Mouse (Mus musculus): Measurements from ENCODE around the gene Fcrl6. TPM values are rescaled to one million over a fixed set of nuclear protein-coding genes. Genes with fewer than 3 reads are reported as not detected.
A peak's percentile ranks its signal among the peaks of the same experiment; 100 is the strongest.

Fcrl6 gene
- polyA plus RNA-seq, 2 experiments, result not detected

GRCm38 (mm10) chr1:172623599-172623998 lies 21.2 kb upstream of the Fcrl6 start:
- H3K9me3 ChIP-seq (ENCODE audit: control insufficient read depth, low read length), result no peaks in the 10 kb centered on the region
- no peak for TF ChIP-seq CTCF (IDR thresholded peaks at IDR 0.05; ENCODE audit: low read depth)
- no peak for TF ChIP-seq EP300 (IDR thresholded peaks at IDR 0.05; ENCODE audit: low read depth)
- H3K4me2 ChIP-seq (ENCODE audit: low read depth), result no peak overlapping the region
- H3K36me3 ChIP-seq (replicated peaks; ENCODE audit: control insufficient read depth, insufficient read depth, low read depth), result no peaks in the 10 kb centered on the region
- no peak overlapping the region for H3K9ac ChIP-seq (replicated peaks)
- no peak overlapping the region for H3K4me3 ChIP-seq (ENCODE audit: insufficient read depth in 1 of 2, low read depth in 2 of 2, low read length in 2 of 2)
- 25% methylated on average over 5 of the region's 5 CpGs for WGBS (ENCODE audit: insufficient replicate concordance)
- H3K27me3 ChIP-seq (ENCODE audit: control insufficient read depth, insufficient read depth, low read length), result no peaks in the 10 kb centered on the region
- DNase-seq (ENCODE audit: low read depth in 3 of 3, low spot score in 3 of 3) (no peak), ATAC-seq (ENCODE audit: insufficient read depth) (no peak)
- no peak overlapping the region for H3K27ac ChIP-seq
- no peaks in the 10 kb centered on the region for H3K4me1 ChIP-seq (replicated peaks; ENCODE audit: control insufficient read depth in 2 of 2, insufficient read depth in 2 of 2, low read length in 1 of 2)

GRCm38 (mm10) chr1:172619235-172619634 lies 16.9 kb upstream of the Fcrl6 start:
- TF ChIP-seq EP300 (IDR thresholded peaks at IDR 0.05; ENCODE audit: low read depth), result no peak
- TF ChIP-seq CTCF (IDR thresholded peaks at IDR 0.05; ENCODE audit: low read depth), result peak; percentile 90
- Histone ChIP-seq H3K4me3 (ENCODE audit: insufficient read depth in 1 of 2, low read depth in 2 of 2, low read length in 2 of 2) (no peak overlapping the region), H3K9me3 (ENCODE audit: control insufficient read depth, low read length) (no peaks in the 10 kb centered on the region), H3K9ac (replicated peaks) (no peak overlapping the region), H3K36me3 (replicated peaks; ENCODE audit: control insufficient read depth, insufficient read depth, low read depth) (no peaks in the 10 kb centered on the region), H3K4me2 (ENCODE audit: low read depth) (no peak overlapping the region), H3K27me3 (ENCODE audit: control insufficient read depth, insufficient read depth, low read length) (no peaks in the 10 kb centered on the region), H3K4me1 (replicated peaks; ENCODE audit: control insufficient read depth in 2 of 2, insufficient read depth in 2 of 2, low read length in 1 of 2) (no peaks in the 10 kb centered on the region), H3K27ac (no peak overlapping the region)
- WGBS (ENCODE audit: insufficient replicate concordance), result 5% methylated on average over 7 of the region's 7 CpGs
- DNase-seq (ENCODE audit: low read depth in 3 of 3, low spot score in 3 of 3) (peak in 1 of 3 experiments; percentile 6), ATAC-seq (ENCODE audit: insufficient read depth) (no peak)

- Histone ChIP-seq H3K36me3 (replicated peaks; ENCODE audit: control insufficient read depth, insufficient read depth, low read depth) (no peaks in the 10 kb centered on the region), H3K4me2 (ENCODE audit: low read depth) (no peak overlapping the region), H3K9me3 (ENCODE audit: control insufficient read depth, low read length) (no peaks in the 10 kb centered on the region), H3K9ac (replicated peaks) (no peak overlapping the region), H3K27me3 (ENCODE audit: control insufficient read depth, insufficient read depth, low read length) (no peaks in the 10 kb centered on the region), H3K4me3 (ENCODE audit: insufficient read depth in 1 of 2, low read depth in 2 of 2, low read length in 2 of 2) (no peak overlapping the region), H3K4me1 (replicated peaks; ENCODE audit: control insufficient read depth in 2 of 2, insufficient read depth in 2 of 2, low read length in 1 of 2) (no peaks in the 10 kb centered on the region), H3K27ac (no peak overlapping the region)
- 56% methylated on average over 4 of the region's 4 CpGs for WGBS (ENCODE audit: insufficient replicate concordance)
- TF ChIP-seq CTCF (IDR thresholded peaks at IDR 0.05; ENCODE audit: low read depth), result no peak
- TF ChIP-seq EP300 (IDR thresholded peaks at IDR 0.05; ENCODE audit: low read depth), result no peak
- no peak for ATAC-seq (ENCODE audit: insufficient read depth)
- DNase-seq (ENCODE audit: low read depth in 3 of 3, low spot score in 3 of 3), result no peak
Observed at GRCm38 (mm10) chr1:172618141-172618540, 15.8 kb upstream of the Fcrl6 start.

- Histone ChIP-seq H3K9me3 (ENCODE audit: control insufficient read depth, low read length) (no peaks in the 10 kb centered on the region), H3K27ac (no peak overlapping the region), H3K27me3 (ENCODE audit: control insufficient read depth, insufficient read depth, low read length) (no peaks in the 10 kb centered on the region), H3K36me3 (replicated peaks; ENCODE audit: control insufficient read depth, insufficient read depth, low read depth) (no peaks in the 10 kb centered on the region), H3K4me1 (replicated peaks; ENCODE audit: control insufficient read depth in 2 of 2, insufficient read depth in 2 of 2, low read length in 1 of 2) (no peaks in the 10 kb centered on the region), H3K4me2 (ENCODE audit: low read depth) (no peak overlapping the region), H3K9ac (replicated peaks) (no peak overlapping the region), H3K4me3 (ENCODE audit: insufficient read depth in 1 of 2, low read depth in 2 of 2, low read length in 2 of 2) (no peak overlapping the region)
- 47% methylated on average over 14 of the region's 14 CpGs for WGBS (ENCODE audit: insufficient replicate concordance)
- ATAC-seq (ENCODE audit: insufficient read depth) (no peak), DNase-seq (ENCODE audit: low read depth in 3 of 3, low spot score in 3 of 3) (no peak)
- TF ChIP-seq EP300 (IDR thresholded peaks at IDR 0.05; ENCODE audit: low read depth), result no peak
- TF ChIP-seq CTCF (IDR thresholded peaks at IDR 0.05; ENCODE audit: low read depth), result no peak
Observed at GRCm38 (mm10) chr1:172617365-172618076, 15.2 kb upstream of the Fcrl6 start.

GRCm38 (mm10) chr1:172616537-172617300 lies 14.4 kb upstream of the Fcrl6 start:
- H3K27ac ChIP-seq, result no peak overlapping the region
- no peak overlapping the region for H3K4me3 ChIP-seq (ENCODE audit: insufficient read depth in 1 of 2, low read depth in 2 of 2, low read length in 2 of 2)
- 22% methylated on average over 22 of the region's 22 CpGs for WGBS (ENCODE audit: insufficient replicate concordance)
- H3K9me3 ChIP-seq (ENCODE audit: control insufficient read depth, low read length), result no peaks in the 10 kb centered on the region
- no peaks in the 10 kb centered on the region for H3K27me3 ChIP-seq (ENCODE audit: control insufficient read depth, insufficient read depth, low read length)
- H3K36me3 ChIP-seq (replicated peaks; ENCODE audit: control insufficient read depth, insufficient read depth, low read depth), result no peaks in the 10 kb centered on the region
- H3K9ac ChIP-seq (replicated peaks), result no peak overlapping the region
- H3K4me1 ChIP-seq (replicated peaks; ENCODE audit: control insufficient read depth in 2 of 2, insufficient read depth in 2 of 2, low read length in 1 of 2), result no peaks in the 10 kb centered on the region
- H3K4me2 ChIP-seq (ENCODE audit: low read depth), result no peak overlapping the region
- TF ChIP-seq CTCF (IDR thresholded peaks at IDR 0.05; ENCODE audit: low read depth) (no peak), EP300 (IDR thresholded peaks at IDR 0.05; ENCODE audit: low read depth) (no peak)
- ATAC-seq (ENCODE audit: insufficient read depth) (no peak), DNase-seq (ENCODE audit: low read depth in 3 of 3, low spot score in 3 of 3) (no peak)
